Mouse (Mus musculus) heart, adult 2 months (tissue): ENCODE measurements around the gene Olfr692. TPM values are rescaled to one million over a fixed set of nuclear protein-coding genes. Genes with fewer than 3 reads are reported as not detected.
A peak's percentile ranks its signal among the peaks of the same experiment; 100 is the strongest.
"Not testable (repeated sequence)": the region's sequence is repeated elsewhere in the genome, so short reads cannot be mapped to it uniquely, and the experiment has no call there.

Experiments used
- DNase-seq, 2 experiments: peaks; one replicate each; pipeline ENCODE4 v3.0.0; 2021
- H3K27ac ChIP-seq: fragments of 200-600 bp; 2 replicates; pipeline ENCODE4 v1.8.1; 2022
- H3K27me3 ChIP-seq: fragments of 200-500 bp; 2 replicates; pipeline ENCODE4 v1.6.1; 2012; ENCODE audit warnings: mild to moderate bottlenecking, low read length, inconsistent platforms, mixed read lengths; ENCODE audit not compliant: control insufficient read depth, insufficient read depth
- H3K36me3 ChIP-seq: fragments of 200-500 bp; 2 replicates; pipeline ENCODE4 v1.6.1; 2012; ENCODE audit warnings: low read length, inconsistent platforms; ENCODE audit not compliant: control insufficient read depth, insufficient read depth
- H3K4me1 ChIP-seq: fragments of 200-500 bp; 2 replicates; pipeline ENCODE4 v1.6.1; 2011; ENCODE audit warnings: low read length; ENCODE audit not compliant: control insufficient read depth, insufficient read depth
- H3K4me3 ChIP-seq: fragments of 200-600 bp; 2 replicates; pipeline ENCODE4 v1.8.1; 2022
- H3K79me2 ChIP-seq: fragments of 200-500 bp; replicated peaks from 2 replicates; pipeline ENCODE4 v1.6.1; 2012; ENCODE audit warnings: mild to moderate bottlenecking, inconsistent platforms, low read length, moderate library complexity, mixed read lengths; ENCODE audit not compliant: control insufficient read depth, insufficient read depth
- H3K9ac ChIP-seq: fragments of 200-500 bp; 2 replicates; pipeline ENCODE4 v1.6.1; 2012; ENCODE audit warnings: low read depth, mild to moderate bottlenecking, control low read depth, inconsistent platforms, low read length, mixed read lengths
- CTCF ChIP-seq: fragments of 200-600 bp; IDR thresholded peaks from 2 replicates; pipeline ENCODE4 v1.8.1; 2022; ENCODE audit warnings: antibody characterized with exemption, mild to moderate bottlenecking, moderate library complexity
- EP300 ChIP-seq: fragments of 200-500 bp; IDR thresholded peaks from 2 replicates; pipeline ENCODE4 v1.6.1; 2011; ENCODE audit warnings: low read depth, low read length, control low read depth; ENCODE audit not compliant: insufficient read depth
- POLR2A ChIP-seq: fragments of 200-500 bp; IDR thresholded peaks from 2 replicates; pipeline ENCODE4 v1.6.1; 2011; ENCODE audit warnings: mild to moderate bottlenecking, low read depth, low read length, control low read depth; ENCODE audit not compliant: insufficient read depth
- WGBS: fragments of 180-500 bp; shearing (Covaris S2); methylation state at CpG from one replicate; pipeline ENCODE4 v1.1.7; 2018; 5-methylcytosine and 5-hydroxymethylcytosine counted together
- intact Hi-C: fragments of 180-260 bp; cut with DNase I; formaldehyde crosslinking; loops from one replicate; pipeline ENCODE4 v1.15.1; 2025
- long read RNA-seq: library from polyadenylated mRNA; stranded (forward); transcript quantifications from one replicate; pipeline ENCODE4 v2.0.0, GENCODE M21; 2021
- polyA plus RNA-seq: library from polyadenylated mRNA; depleted of rRNA; stranded (reverse); fragments of >200 nt; gene quantifications from 2 replicates; pipeline ENCODE4 v1.2.3, GENCODE M21; 2012; rRNA removed
- total RNA-seq, 2 experiments: library from RNA; stranded (reverse); gene quantifications; 2 replicates each; pipeline ENCODE4 v1.2.3; 2021

The Olfr692 gene
- not detected for total RNA-seq
- polyA plus RNA-seq: not detected in 2 replicates
- long read RNA-seq: 0 reads

DNA sequence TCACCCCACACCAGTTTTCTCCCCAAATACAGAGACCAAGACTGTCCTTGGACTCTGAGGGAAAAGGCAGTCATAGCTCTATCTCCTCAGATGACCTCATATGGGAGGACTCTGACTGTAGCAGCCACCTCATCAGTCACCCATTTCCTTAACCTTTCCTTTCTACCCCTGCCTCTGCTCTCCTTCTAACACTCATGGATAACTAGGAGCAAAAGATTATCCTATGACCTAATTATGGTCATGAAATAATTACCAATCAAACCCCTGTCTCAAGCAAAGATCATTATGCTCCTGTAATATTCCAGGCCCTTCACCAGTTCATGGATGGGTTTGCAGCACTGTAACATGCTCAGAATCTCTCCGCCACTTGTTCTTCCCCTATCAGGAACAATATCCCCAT lies at the start of gene Olfr692:
TSS of gene Olfr692 (plus strand) at position 301 of the 400 bp plus-strand sequence.
- no peak for DNase-seq
- intact Hi-C loops: no loop called here
- TF ChIP-seq CTCF: no peak
- no peak for TF ChIP-seq POLR2A
- no peak for TF ChIP-seq EP300
- Histone ChIP-seq H3K4me3 (no peak within 1 kb of the TSS), H3K27ac (no peak within 1 kb of the TSS), H3K9ac (no peak within 1 kb of the TSS), H3K27me3 (no peaks in the 10 kb centered on the region), H3K4me1 (no peaks in the 10 kb centered on the region), H3K36me3 (0 out of 2 replicates have a peak, but pooled peaks cover 2% of the 10 kb centered on the region), H3K79me2 (no peaks in the 10 kb centered on the region)
- WGBS: 70% methylated on average over 1 of the region's 1 CpGs

DNA sequence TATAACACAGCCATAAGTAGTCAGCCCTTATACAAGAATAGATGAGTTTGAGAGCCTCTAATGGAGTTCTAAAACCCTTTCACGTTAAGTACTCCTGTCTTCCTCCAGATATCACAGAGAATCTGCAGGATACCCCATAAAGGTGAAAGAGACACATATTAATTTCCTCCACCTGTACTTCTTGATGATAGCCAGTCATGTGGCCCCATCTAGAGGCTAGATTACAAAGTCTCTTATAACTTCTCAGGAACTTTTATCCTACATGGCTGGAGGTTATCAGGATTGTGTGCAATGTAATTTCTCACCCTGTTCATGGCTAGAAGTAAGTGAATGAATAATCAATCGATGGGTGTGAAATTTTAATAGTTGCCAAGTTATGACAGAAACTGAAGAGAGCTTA lies 42.7 kb upstream of the Olfr692 start:
- 47% methylated on average over 2 of the region's 2 CpGs for WGBS
- intact Hi-C loops: no loop called here

DNA sequence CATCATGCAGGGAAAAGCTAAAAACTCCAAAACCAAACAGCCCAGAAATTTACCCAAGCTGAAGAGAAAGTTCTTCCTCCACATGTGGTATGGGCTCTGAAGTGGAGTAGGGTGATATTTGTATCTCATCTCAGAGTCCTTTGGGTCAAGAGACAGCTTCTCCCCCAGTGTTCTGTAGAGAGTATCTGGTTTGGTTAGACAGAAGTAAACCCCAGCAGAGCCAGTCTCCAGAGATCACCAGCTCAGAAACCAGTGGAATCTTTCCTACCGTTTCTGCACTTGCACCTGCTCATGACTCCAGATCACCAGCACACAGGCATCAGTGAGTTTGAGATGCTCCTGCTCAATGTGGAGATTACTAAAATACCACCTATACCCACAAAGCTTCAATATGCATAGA lies 34.0 kb upstream of the Olfr692 start, which contains the start of gene Olfr690:
TSS of gene Olfr690 (minus strand) at position 101 of the 400 bp plus-strand sequence.
- Histone ChIP-seq H3K27ac (no peak within 1 kb of the TSS), H3K27me3 (no peaks in the 10 kb centered on the region), H3K4me1 (no peaks in the 10 kb centered on the region), H3K9ac (no peak within 1 kb of the TSS), H3K4me3 (no peak within 1 kb of the TSS), H3K36me3 (no peaks in the 10 kb centered on the region), H3K79me2 (no peaks in the 10 kb centered on the region)
- no peak for DNase-seq
- TF ChIP-seq CTCF: no peak
- no peak for TF ChIP-seq EP300
- TF ChIP-seq POLR2A: no peak
- intact Hi-C loops: loop anchor here (10.0 kb wide), 1 partner anchor 159 kb away; no protein-coding TSS in a partner anchor
- 74% methylated on average over 1 of the region's 1 CpGs for WGBS

More for the DNA sequence above, 42.7 kb upstream of the Olfr692 start:
- H3K4me3 ChIP-seq: no peak overlapping the region
- no peak for DNase-seq
- TF ChIP-seq CTCF (peak; percentile 60), POLR2A (no peak), EP300 (no peak)
- H3K79me2 ChIP-seq: no peaks in the 10 kb centered on the region
- no peaks in the 10 kb centered on the region for H3K36me3 ChIP-seq
- H3K27ac ChIP-seq: no peak overlapping the region
- no peak overlapping the region for H3K9ac ChIP-seq
- H3K27me3 ChIP-seq: no peaks in the 10 kb centered on the region
- H3K4me1 ChIP-seq: no peaks in the 10 kb centered on the region

DNA sequence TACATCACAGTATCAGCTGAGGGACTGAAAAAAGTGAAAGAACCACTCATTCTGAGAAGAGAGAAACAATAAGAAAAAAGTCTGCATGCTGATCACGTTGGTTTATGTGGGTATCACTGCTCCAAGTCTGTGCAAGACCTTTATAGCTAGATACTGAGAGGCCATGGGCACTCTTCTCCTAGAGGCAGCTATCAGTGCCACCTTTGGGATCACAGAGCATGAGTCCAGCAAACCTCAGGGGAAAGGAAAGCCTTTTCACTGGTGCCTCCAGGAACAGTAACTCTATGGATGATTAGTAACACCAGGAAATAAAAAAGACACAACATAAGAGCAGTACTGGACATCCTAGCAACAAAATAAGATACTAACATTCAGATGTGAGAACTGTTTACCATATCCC lies 25.9 kb upstream of the Olfr692 start, which contains the start of gene Olfr691:
TSS of gene Olfr691 (minus strand) at position 101 of the 400 bp plus-strand sequence.
- Histone ChIP-seq H3K9ac (no peak within 1 kb of the TSS), H3K4me3 (no peak within 1 kb of the TSS), H3K36me3 (no peaks in the 10 kb centered on the region), H3K27me3 (no peaks in the 10 kb centered on the region), H3K79me2 (no peaks in the 10 kb centered on the region), H3K27ac (no peak within 1 kb of the TSS), H3K4me1 (no peaks in the 10 kb centered on the region)
- intact Hi-C loops: no loop called here
- WGBS: 30% methylated on average over 1 of the region's 1 CpGs
- DNase-seq: no peak
- TF ChIP-seq POLR2A (no peak), EP300 (no peak), CTCF (no peak)

GRCm38 (mm10) chr7:105342752-105343151 lies 25.3 kb upstream of the Olfr692 start:
- no peaks in the 10 kb centered on the region for H3K79me2 ChIP-seq
- no peak for DNase-seq
- WGBS: 66% methylated on average over 2 of the region's 2 CpGs
- H3K9ac ChIP-seq: no peak overlapping the region
- H3K36me3 ChIP-seq: no peaks in the 10 kb centered on the region
- no peaks in the 10 kb centered on the region for H3K4me1 ChIP-seq
- no peak for TF ChIP-seq CTCF
- no peak for TF ChIP-seq EP300
- no peak for TF ChIP-seq POLR2A
- no peak overlapping the region for H3K4me3 ChIP-seq
- intact Hi-C loops: no loop called here
- H3K27me3 ChIP-seq: no peaks in the 10 kb centered on the region
- no peak overlapping the region for H3K27ac ChIP-seq

GRCm38 (mm10) chr7:105356064-105356463 lies 12.0 kb upstream of the Olfr692 start:
- H3K4me3 ChIP-seq, H3K36me3 ChIP-seq, H3K79me2 ChIP-seq, H3K9ac ChIP-seq, H3K4me1 ChIP-seq, intact Hi-C loops, H3K27ac ChIP-seq, H3K27me3 ChIP-seq, DNase-seq: not testable (repeated sequence)
- no CpG with 5 or more reads among the region's 5 CpGs for WGBS

DNA sequence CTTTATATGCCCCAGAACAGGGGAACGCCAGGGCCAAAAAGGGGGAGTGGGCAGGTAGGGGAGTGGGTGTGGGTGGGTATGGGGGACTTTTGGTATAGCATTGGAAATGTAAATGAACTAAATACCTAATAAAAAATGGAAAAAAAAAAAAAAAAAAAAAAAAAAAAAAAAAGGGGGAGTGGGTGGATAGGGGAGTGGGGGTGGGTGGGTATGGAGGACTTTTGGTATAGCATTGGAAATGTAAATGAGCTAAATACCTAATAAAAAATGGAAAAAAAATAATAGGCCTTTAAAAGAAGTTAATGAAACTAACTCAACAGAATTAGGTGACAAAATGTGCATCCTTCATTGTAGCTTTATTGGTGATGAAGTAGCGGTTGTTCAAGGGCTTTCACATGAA lies 11.5 kb upstream of the Olfr692 start:
- H3K27me3 ChIP-seq, H3K27ac ChIP-seq, intact Hi-C loops, H3K9ac ChIP-seq, DNase-seq, H3K4me1 ChIP-seq, H3K4me3 ChIP-seq, H3K79me2 ChIP-seq, H3K36me3 ChIP-seq: not testable (repeated sequence)
- WGBS: 95% methylated on average over 1 of the region's 2 CpGs
